Mouse (Mus musculus) cortical plate, adult 2 months (tissue): ENCODE data around the gene Zfp839.

Experiments used
- CTCF ChIP-seq: fragments of 200-500 bp; IDR thresholded peaks from 2 replicates; pipeline ENCODE4 v1.5.1; 2011; ENCODE audit warnings: mild to moderate bottlenecking, control low read depth, low read length; ENCODE audit not compliant: insufficient read depth; ENCODE audit errors: extremely low read depth
- POLR2A ChIP-seq: fragments of 200-500 bp; IDR thresholded peaks from 2 replicates; pipeline ENCODE4 v1.6.1; 2011; ENCODE audit warnings: mild to moderate bottlenecking, low read length, control low read depth; ENCODE audit not compliant: insufficient read depth; ENCODE audit errors: extremely low read depth

GRCm38 (mm10) chr12:110813624-110814023 lies 36.4 kb upstream of the Zfp839 start:
- TF ChIP-seq CTCF: no peak
- TF ChIP-seq POLR2A: no peak
